Mouse (Mus musculus) hematopoietic stem cell, adult 5-6 weeks (primary cell): ENCODE results near the gene Cers1. TPM values are rescaled to one million over a fixed set of nuclear protein-coding genes. Genes with fewer than 3 reads are reported as not detected.

ENCODE experiments used
- ATAC-seq, 2 experiments: fragments of 125-278 bp in 1 of 2; replicated peaks in 1 of 2; 2 replicates each; pipeline ENCODE4 v1.8.0; 2016 to 2017; ENCODE audit warnings: inconsistent platforms in 2 of 2, mild to moderate bottlenecking in 2 of 2, moderate number of reproducible peaks in 2 of 2, low read depth in 1 of 2, moderate TSS enrichment in 1 of 2; ENCODE audit not compliant: low FRiP score in 2 of 2, poor library complexity in 2 of 2, severe bottlenecking in 2 of 2, insufficient read depth in 1 of 2, low TSS enrichment in 1 of 2
- total RNA-seq: library from RNA; stranded (forward); fragments of 172-1452, 232-1000 nt; gene quantifications from 2 replicates; pipeline ENCODE4 v1.2.3, GENCODE M21; 2017

Cers1 gene
- total RNA-seq, 1 experiment from 2014 or later, result not detected

- ATAC-seq, result peak; percentile 44 to 57; a peak in 3 of 4 replicates
Measured at GRCm38 (mm10) chr8:70342007-70342406, 26.4 kb downstream of the Cers1 start.

- ATAC-seq, result no peak
Measured at GRCm38 (mm10) chr8:70343076-70343475, 27.5 kb downstream of the Cers1 start.

DNA sequence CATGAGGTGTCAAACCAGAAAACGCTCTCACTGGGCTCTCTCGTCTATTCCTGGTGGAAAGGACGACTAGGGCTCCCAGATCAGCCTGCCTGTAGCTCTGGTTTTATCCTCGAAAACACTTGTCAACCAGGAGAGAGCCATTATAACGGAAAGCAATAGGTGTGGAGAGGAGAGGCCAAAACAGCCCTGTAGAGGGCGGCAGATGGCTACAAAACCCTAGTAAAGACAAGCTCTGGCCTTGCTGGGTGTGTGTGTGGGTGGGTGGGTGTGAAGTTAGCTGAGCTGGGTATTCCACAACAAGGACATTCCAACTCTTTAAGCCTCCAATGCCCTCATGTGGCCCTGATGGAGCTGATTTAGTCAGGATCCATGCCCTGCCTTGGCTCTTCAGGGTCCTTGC, 28.1 kb downstream of the Cers1 start:
- ATAC-seq, result no peak; a peak in 1 of 4 replicates

DNA sequence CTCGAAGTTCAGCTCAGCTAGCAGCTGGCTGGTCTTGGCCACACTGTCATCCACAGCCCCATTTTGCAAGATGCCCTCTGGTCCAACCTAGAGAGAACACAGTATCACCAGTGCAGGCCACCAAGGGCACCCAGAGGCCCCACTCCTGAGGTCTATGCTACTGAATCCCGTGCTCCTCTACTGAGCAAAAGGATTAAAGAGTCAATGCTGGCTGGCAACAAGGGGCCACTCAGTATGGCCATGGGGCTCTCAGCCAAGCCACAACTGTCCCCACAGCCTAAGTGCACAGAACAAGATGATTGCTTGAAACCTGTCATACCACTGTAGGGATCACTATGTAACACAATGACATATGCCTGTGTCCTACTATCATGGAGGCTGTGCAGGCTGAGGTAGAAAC, 28.7 kb downstream of the Cers1 start:
- no peak for ATAC-seq

- ATAC-seq, result no peak
Measured at GRCm38 (mm10) chr8:70347443-70347842, 31.9 kb downstream of the Cers1 start.

GRCm38 (mm10) chr8:70347860-70348420, 32.4 kb downstream of the Cers1 start:
- ATAC-seq, result no peak

GRCm38 (mm10) chr8:70351035-70351999, 35.7 kb downstream of the Cers1 start:
- no peak for ATAC-seq

GRCm38 (mm10) chr8:70352000-70352384, 36.4 kb downstream of the Cers1 start:
- no peak for ATAC-seq

DNA sequence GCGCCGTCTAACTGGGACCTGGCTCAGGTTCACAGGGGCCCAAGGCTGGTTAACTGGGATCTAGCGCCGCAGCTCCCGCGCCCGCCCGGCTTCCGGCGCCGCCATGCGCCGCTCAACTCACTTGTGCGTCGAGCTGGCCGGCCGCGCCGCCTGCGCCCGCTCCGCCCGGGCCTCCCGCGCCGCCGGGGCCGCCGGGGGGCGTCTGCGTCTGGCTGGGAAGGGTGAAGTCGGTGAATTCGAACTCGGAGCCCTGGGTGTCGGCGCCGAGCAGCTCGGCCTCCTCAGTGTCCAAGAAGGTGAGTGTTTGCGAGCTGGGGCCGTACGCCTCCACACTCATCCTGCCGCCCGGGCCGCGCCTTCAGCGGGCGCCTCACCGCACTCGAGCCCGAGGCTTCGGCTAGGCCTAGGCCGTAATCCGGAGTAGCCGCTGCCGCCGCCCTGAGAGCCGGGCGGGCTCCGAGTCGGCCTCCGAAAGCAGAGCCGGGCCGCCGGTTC, 37.1 kb downstream of the Cers1 start:
- ATAC-seq, result no peak

GRCm38 (mm10) chr8:70353194-70353817, 37.7 kb downstream of the Cers1 start, which contains the start of gene Upf1:
Upf1 (minus strand) TSS chr8:70353278.
- ATAC-seq, result peak; percentile 85 to 86

GRCm38 (mm10) chr8:70354004-70354403, 38.4 kb downstream of the Cers1 start:
- ATAC-seq, result peak; percentile 12 to 38; a peak in 3 of 4 replicates

- no peak for ATAC-seq
Measured at GRCm38 (mm10) chr8:70356111-70356510, 40.5 kb downstream of the Cers1 start.

DNA sequence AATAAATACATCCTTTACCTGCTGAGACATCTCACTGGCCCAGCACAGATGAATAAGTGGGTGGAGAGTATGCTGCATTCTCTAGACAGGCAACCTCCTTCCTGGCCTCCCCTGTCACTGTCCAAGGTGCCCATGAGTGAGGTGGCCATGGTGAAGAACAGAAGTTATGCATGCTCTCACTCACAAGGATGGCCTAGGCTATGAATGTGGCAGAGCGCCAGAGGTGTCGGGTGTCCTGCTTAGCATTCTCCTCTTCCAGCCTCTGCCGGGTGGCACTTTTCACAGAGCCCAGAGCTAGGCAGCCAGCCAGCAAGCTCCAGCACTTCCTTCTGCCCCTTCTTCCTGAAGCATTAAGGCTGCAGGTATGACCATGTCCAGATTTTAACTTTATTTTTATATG, 43.8 kb downstream of the Cers1 start:
- no peak for ATAC-seq

- no peak; a peak in 1 of 4 replicates for ATAC-seq
Measured at GRCm38 (mm10) chr8:70360769-70361168, 45.2 kb downstream of the Cers1 start.

GRCm38 (mm10) chr8:70361484-70362032, 46.0 kb downstream of the Cers1 start:
- ATAC-seq, result no peak

- ATAC-seq, result no peak
Measured at GRCm38 (mm10) chr8:70364066-70364465, 48.5 kb downstream of the Cers1 start.

DNA sequence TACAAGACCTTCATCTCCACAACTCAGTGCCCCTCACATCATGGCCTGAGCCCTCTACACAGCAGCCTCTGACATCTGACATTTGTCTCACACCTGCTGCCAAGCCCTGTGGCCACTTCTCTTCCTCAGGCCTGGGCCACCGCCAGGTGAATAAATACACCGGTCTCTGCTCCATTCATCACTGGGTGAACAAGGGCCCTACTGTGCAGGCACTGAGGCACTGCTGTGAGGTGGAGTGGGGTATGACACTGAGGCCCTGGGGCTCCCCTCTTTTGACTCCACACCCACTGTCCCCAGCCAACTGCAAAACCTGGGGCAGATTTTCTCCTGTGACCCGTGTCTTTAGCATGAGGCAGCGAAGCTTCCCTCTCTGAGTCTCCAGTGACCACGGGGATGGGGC, 51.0 kb downstream of the Cers1 start:
- no peak for ATAC-seq

- ATAC-seq, result no peak
Measured at GRCm38 (mm10) chr8:70370476-70370875, 54.9 kb downstream of the Cers1 start.
